Mouse (Mus musculus): ENCODE measurements around the gene Plxna3.
"Not testable (repeated sequence)": the region's sequence is repeated elsewhere in the genome, so short reads cannot be mapped to it uniquely, and the experiment has no call there.

Plxna3 gene

GRCm38 (mm10) chrX:74328725-74329161 is at the start of gene Plxna3:
Plxna3 (plus strand) TSS chrX:74329066.
- peak; percentile 68 for DNase-seq

GRCm38 (mm10) chrX:74281041-74281731 is 47.7 kb upstream of the Plxna3 start:
- no peak for DNase-seq

GRCm38 (mm10) chrX:74281732-74282394 is 47.0 kb upstream of the Plxna3 start, which contains the start of the genes Taz and Dnase1l1:
Taz (plus strand) TSS chrX:74281912.
Dnase1l1 (minus strand) TSS chrX:74282337.
- peak; percentile 62 for DNase-seq

GRCm38 (mm10) chrX:74282395-74283091 is 46.3 kb upstream of the Plxna3 start:
- DNase-seq, result peak; percentile 90

GRCm38 (mm10) chrX:74283092-74283437 is 45.8 kb upstream of the Plxna3 start:
- no peak for DNase-seq

GRCm38 (mm10) chrX:74293431-74293830 is 35.4 kb upstream of the Plxna3 start:
- DNase-seq, result no peak

GRCm38 (mm10) chrX:74296538-74297448 is 32.1 kb upstream of the Plxna3 start, which contains the start of gene Atp6ap1:
Atp6ap1 (plus strand) TSS chrX:74297097.
- DNase-seq, result peak; percentile 91

- no peak for DNase-seq
Measured at GRCm38 (mm10) chrX:74298348-74298747, 30.5 kb upstream of the Plxna3 start.

- no peak for DNase-seq
Measured at GRCm38 (mm10) chrX:74299721-74300120, 29.1 kb upstream of the Plxna3 start.

GRCm38 (mm10) chrX:74304867-74305700 is 23.8 kb upstream of the Plxna3 start, which contains the start of gene Gdi1:
Gdi1 (plus strand) TSS chrX:74304998.
- peak; percentile 84 for DNase-seq

GRCm38 (mm10) chrX:74312540-74313464 is 16.1 kb upstream of the Plxna3 start, which contains the start of gene Fam50a:
Fam50a (plus strand) TSS chrX:74313033.
- DNase-seq, result peak; percentile 89

GRCm38 (mm10) chrX:74329215-74329671 is 377 bp downstream of the Plxna3 start:
- no peak for DNase-seq

- DNase-seq, result no peak
Measured at GRCm38 (mm10) chrX:74330166-74330930, 1.5 kb downstream of the Plxna3 start.

- DNase-seq, result no peak
Measured at GRCm38 (mm10) chrX:74352645-74353466, 24.0 kb downstream of the Plxna3 start.

- peak; percentile 90 for DNase-seq
Measured at GRCm38 (mm10) chrX:74353467-74353770, 24.6 kb downstream of the Plxna3 start, which contains the start of gene Lage3. Lage3 (minus strand) TSS chrX:74353618.

GRCm38 (mm10) chrX:74357069-74357468 is 28.2 kb downstream of the Plxna3 start:
- DNase-seq, result not testable (repeated sequence)

GRCm38 (mm10) chrX:74359171-74359570 is 30.3 kb downstream of the Plxna3 start:
- no peak for DNase-seq

GRCm38 (mm10) chrX:74367512-74367911 is 38.6 kb downstream of the Plxna3 start:
- DNase-seq, result no peak
